Mouse (Mus musculus) bone marrow, adult 2 months (tissue): Measurements from ENCODE around the gene Tll2.

Experiments used
- CTCF ChIP-seq: fragments of 200-500 bp; IDR thresholded peaks from 2 replicates; pipeline ENCODE4 v1.5.1; 2011; ENCODE audit warnings: low read length, control low read depth; ENCODE audit not compliant: control insufficient read depth, insufficient read depth
- POLR2A ChIP-seq: fragments of 200-500 bp; IDR thresholded peaks from 2 replicates; pipeline ENCODE4 v1.6.1; 2011; ENCODE audit warnings: low read depth, mild to moderate bottlenecking, control low read depth, low read length, borderline replicate concordance; ENCODE audit not compliant: control insufficient read depth

GRCm38 (mm10) chr19:41241997-41242396 lies 35.4 kb upstream of the Tll2 start:
- no peak for TF ChIP-seq POLR2A
- no peak for TF ChIP-seq CTCF
